Mouse (Mus musculus): ENCODE results near the gene Irs1. TPM values are rescaled to one million over a fixed set of nuclear protein-coding genes. Genes with fewer than 3 reads are reported as not detected.

Irs1 gene
- 33.2 and 34.8 TPM in 2 replicates for polyA plus RNA-seq (2012; rRNA removed)

GRCm38 (mm10) chr1:82291151-82291797 lies at the start of gene Irs1:
Gene Irs1, minus strand, starts transcription at chr1:82291416.

GRCm38 (mm10) chr1:82316111-82316745 lies 25.0 kb upstream of the Irs1 start, which contains the start of gene Rhbdd1:
Gene Rhbdd1, plus strand, starts transcription at chr1:82316452.

GRCm38 (mm10) chr1:82232812-82233211 lies 58.4 kb downstream of the Irs1 start, which contains the start of gene Gm9747:
Gene Gm9747, plus strand, starts transcription at chr1:82233112.

Other genes with a start within 250 kb of the Irs1 start
- not detected in 2 replicates for gene Gm9747, start 58.3 kb downstream of the Irs1 start, polyA plus RNA-seq (2012; rRNA removed)
- gene Rhbdd1, start 25.0 kb upstream of the Irs1 start, polyA plus RNA-seq (2012; rRNA removed): 8.9 and 10.2 TPM in 2 replicates